Mouse (Mus musculus) neural tube, embryonic 15.5 days (tissue): ENCODE results near the gene Ifi214. TPM values are rescaled to one million over a fixed set of nuclear protein-coding genes. Genes with fewer than 3 reads are reported as not detected.

Experiments
- microRNA-seq: library from miRNA; unstranded; fragments of <30 nt; microRNA quantifications from one replicate; pipeline ENCODE4, GENCODE M21; 2017
- polyA plus RNA-seq: library from polyadenylated mRNA; unstranded; fragments of >200 nt; fragmentation: Nextera tagmentation; extraction: Ambion mirVana; gene quantifications from 2 replicates; pipeline ENCODE4 v1.2.1, GENCODE M21; 2015

Gene Ifi214
- polyA plus RNA-seq, 1 experiment from 2014 or later = not detected

Small RNAs within 50 kb of the gene (microRNA-seq; reads per million reads assigned to microRNA genes)
- not detected for gene Gm44481

Other genes starting within 250 kb of the Ifi214 start
- gene Ackr1, start 202.2 kb downstream of the Ifi214 start, polyA plus RNA-seq = 17.7 and 18.2 TPM in 2 replicates
- 2.2 and 3.2 TPM in 2 replicates for gene Aim2, start 185.1 kb downstream of the Ifi214 start, polyA plus RNA-seq
- gene Cadm3, start 168.3 kb downstream of the Ifi214 start, polyA plus RNA-seq = 61.0 and 91.8 TPM in 2 replicates
- 0.26 TPM in 1 of 2 replicates, not detected in the other for gene Ifi206, start 44.9 kb downstream of the Ifi214 start, polyA plus RNA-seq
- 0.08 and 0.09 TPM in 2 replicates for gene Ifi213, start 63.3 kb upstream of the Ifi214 start, polyA plus RNA-seq
- gene Ifi209, start 95.0 kb upstream of the Ifi214 start, polyA plus RNA-seq = 0.10 and 0.80 TPM in 2 replicates
- gene Ifi208, start 137.7 kb upstream of the Ifi214 start, polyA plus RNA-seq = 0.06 and 0.11 TPM in 2 replicates
- 0.27 and 0.65 TPM in 2 replicates for gene Ifi207, start 205.8 kb upstream of the Ifi214 start, polyA plus RNA-seq
- 1.3 and 7.2 TPM in 2 replicates for gene Ifi204, start 231.0 kb upstream of the Ifi214 start, polyA plus RNA-seq